Mouse (Mus musculus) cerebellum, postnatal 36 days (tissue): ENCODE data around the gene Arxes1.

ENCODE experiments used
- DNase-seq, 2 experiments: peaks; one replicate each; pipeline ENCODE4 v3.0.0; 2021 to 2022; ENCODE audit warnings: mixed read lengths in 2 of 2

Gene Arxes1

DNA sequence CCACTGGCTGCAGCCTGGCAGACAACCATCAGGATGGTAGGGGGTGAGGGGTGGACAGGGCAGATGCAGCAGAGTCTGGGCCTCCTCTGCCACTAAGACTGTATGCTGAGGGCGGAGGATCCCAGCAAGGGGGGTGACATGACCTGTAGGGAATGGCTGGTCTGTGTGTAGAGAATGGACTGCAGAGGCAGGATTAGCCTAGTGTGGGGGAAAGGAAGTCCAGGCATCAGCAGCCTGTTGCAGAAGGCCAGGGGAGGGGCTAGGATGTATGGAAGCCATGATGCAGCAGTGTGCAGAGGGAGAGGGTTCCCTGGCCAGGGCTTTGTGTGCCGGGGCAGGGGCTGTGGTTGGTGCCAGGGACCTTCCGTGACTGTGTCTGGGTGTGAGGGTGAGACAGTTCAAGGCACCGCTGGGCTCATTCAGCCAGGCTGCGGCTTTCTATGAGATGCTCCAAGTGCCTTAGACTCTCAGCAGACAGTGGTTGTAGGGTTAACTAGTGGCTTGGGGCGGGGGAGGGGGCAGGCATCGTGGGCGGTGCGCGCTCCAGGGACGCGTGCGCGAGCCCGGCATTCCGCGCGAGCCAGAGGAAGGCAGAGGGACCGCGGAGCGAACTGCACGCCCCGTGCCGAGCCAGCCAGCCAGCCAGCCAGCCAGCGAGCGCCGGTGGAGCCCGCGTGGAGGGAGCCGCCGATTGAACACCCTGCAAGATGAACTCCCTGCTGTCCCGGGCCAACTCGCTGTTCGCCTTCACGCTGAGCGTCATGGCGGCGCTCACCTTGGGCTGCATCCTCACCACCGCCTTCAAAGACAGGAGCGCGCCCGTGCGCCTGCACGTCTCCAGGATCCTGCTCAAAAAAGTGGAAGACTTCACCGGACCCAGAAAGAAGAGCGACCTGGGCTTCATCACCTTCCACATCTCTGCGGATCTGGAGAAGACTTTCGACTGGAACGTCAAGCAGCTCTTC is at the start of gene Arxes1:
TSS of gene Arxes1 (plus strand) at position 569 of the 965 bp plus-strand sequence.
- DNase-seq = peak; percentile 51 to 56

GRCm38 (mm10) chrX:135984539-135985260 is 48.5 kb upstream of the Arxes1 start:
- no peak for DNase-seq

DNA sequence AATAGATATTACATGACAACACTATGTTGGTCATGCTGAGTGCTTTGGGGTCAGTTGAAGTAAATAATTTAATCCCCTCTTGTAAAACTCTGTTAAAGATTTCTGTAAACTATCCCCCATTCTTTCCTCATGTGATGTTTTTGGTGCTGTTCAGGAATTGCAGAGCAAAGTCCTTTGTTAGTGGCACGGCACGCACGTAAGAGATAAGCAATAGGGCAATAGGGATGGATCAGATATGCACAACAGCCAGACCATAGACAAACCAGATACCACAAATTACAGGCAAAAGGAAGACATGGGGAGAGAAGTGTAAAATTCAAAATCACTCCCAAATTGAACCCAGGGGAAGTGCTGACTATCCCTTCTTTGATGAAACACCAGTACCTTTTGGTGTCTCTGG is 46.9 kb upstream of the Arxes1 start:
- DNase-seq = no peak

- DNase-seq = no peak
Observed at GRCm38 (mm10) chrX:135990661-135991060, 42.5 kb upstream of the Arxes1 start.

- peak; percentile 8 to 11 for DNase-seq
Observed at GRCm38 (mm10) chrX:135993192-135993594, 40.0 kb upstream of the Arxes1 start.

- peak in 1 of 2 experiments; percentile 45 for DNase-seq
Observed at GRCm38 (mm10) chrX:135993664-135994119, 39.5 kb upstream of the Arxes1 start, which contains the start of gene Arxes2. Arxes2 (plus strand) TSS chrX:135993824.

DNA sequence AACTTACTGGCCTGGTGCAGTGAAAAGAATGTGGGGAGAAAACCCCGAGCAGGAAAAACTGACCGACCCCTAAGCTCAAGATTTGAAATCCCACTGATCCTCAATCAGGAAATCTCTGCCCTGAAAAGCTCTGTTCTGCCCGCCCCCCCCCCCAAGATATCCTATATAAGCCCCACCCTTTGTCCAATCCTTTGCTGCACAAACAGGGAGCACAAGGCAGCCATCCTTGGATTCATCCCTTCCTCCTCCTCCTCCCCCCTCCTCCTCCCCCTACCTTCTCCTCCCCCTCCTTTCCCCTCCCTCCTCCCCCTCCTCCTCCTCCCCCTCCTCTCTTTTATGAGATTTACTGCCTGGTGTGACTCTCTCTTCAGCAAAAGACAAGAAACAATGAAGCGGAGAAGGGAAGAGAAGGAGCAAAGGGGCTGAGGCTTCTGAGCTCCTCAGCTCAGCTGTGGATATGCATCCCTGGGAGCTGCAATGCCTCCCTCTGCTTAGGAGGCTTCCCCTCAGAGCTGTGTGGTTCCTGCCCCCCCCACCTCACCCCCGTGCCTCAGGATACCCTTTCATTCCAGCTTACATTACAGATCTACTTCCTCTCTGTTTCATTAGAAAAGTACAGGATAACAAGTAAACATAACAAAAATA is 25.8 kb upstream of the Arxes1 start:
- no peak for DNase-seq

DNA sequence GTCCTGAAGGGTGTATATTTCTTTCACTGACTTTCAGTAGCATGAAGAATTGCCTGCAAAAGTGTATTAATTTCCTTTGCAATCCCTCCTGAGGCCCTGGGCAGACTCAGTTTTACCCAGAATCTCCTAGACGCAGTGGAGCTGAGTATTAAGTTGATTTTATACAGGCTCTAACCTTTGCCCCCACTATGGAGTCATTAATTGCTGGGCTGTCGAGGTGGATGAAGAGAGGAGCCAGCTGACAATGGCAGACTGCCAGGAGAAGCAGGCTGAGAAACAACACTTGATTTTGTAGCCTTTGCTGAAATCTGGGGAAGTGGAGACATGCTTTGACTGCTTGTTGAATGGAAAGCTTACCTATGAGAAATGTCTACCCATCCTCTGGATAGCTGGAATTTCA is 18.8 kb upstream of the Arxes1 start:
- DNase-seq = no peak

- no peak for DNase-seq
Observed at GRCm38 (mm10) chrX:136030331-136030730, 2.8 kb upstream of the Arxes1 start.

- no peak for DNase-seq
Observed at GRCm38 (mm10) chrX:136043726-136044125, 10.6 kb downstream of the Arxes1 start.

- peak; percentile 57 to 72 for DNase-seq
Observed at GRCm38 (mm10) chrX:136047528-136047927, 14.4 kb downstream of the Arxes1 start.

DNA sequence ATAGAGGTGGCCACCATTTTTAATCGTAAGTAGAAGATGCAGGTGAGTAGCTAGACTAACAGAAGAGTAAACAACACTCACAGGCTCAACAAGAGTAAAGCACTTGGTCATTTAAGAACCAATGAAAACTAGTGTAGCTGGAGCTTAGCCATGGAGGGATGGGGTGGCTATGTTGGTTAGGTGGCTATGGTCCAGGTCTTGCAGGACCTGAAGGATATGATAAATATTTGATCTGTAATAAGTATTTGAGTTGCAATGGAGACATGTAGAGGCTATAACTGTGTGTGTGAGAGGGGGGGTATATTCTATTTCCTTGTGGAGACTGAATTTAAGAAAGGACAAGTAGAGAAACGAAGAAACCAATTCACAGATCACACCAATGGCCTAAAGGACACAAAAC is 18.1 kb downstream of the Arxes1 start:
- no peak for DNase-seq

- DNase-seq = no peak
Observed at GRCm38 (mm10) chrX:136060698-136061097, 27.5 kb downstream of the Arxes1 start.

DNA sequence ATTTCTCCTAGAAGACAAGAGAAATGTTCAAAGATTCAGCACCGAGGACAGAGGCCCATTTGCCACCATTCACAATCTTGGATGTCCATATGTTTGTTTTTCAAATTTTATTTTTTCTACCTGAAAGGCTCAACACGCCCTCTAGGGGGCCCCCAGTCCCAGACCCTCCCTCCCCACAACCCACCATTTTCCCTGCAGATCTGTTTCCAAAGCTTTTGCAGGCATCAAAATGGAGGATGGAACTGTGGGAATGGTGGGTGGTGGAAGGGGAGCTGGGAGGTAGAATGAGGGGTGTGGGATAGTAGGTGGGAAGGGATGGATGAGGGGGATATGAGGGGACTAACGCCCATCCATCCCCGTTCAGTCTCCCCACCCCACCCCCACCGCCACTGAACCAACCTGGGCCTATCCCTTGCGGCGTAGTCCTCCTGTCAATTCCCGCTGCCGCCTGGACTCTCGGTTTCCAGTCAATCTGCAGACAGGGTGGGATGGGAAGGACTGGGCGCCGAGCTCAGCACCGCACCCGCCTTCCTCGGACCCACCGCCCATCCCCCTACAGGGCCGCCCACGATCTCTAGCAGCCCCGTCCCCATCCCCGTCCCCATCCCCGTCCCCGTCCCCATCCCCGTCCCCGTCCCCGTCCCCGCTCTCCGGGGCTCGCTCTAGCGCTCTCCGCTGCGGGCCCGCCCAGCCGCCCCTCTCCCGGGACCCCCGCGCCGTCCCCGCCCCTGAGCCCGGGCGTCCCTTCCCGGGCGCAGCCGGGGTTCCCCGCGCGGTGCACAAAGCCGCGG is 34.2 kb downstream of the Arxes1 start:
- DNase-seq = peak; percentile 28 to 29

DNA sequence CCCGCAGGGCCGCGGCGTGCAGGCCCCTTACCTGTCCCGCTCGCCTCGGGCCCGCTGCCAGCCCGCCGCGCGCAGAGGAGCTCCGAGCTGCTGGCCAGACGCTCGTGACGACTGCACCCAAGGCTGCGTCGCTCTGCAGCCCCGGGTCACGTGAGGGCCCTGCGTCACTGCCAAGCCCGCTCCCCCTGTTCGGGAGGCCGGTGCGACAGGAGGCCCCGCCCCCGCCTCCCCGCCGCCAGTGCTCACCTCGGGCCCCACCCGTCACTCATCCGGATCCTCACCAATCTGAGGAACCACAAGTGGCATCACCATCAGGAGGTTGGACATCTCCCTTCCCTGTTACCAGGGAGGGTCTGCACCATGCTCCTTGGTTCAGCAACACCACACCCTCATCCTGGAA is 34.9 kb downstream of the Arxes1 start, which contains the start of gene Bex2:
TSS of gene Bex2 (minus strand) at position 217 of the 400 bp plus-strand sequence.
- DNase-seq = peak; percentile 31 to 66
